28 mouse cellular contexts compared by ENCODE assay signal in genomic region chr8:87230096-87230495, GRCm38 (mm10).
A peak's percentile ranks its signal among the peaks of the same experiment; 100 is the strongest.
DNase-seq lines count a peak whose midpoint lies in the region; ATAC-seq and TF ChIP-seq lines count a peak whose summit lies in the region.
"Had no signal": no experiment of that assay in that cellular context is flagged by ENCODE, and none has a peak within 500 bp of the region (broad histone marks: within the 10 kb centered on the region; RNA-seq: fewer than 3 reads in every experiment).

No protein-coding gene starts in this region.

- TF ChIP-seq CTCF in cerebellum, adult 2 months (IDR thresholded peaks at IDR 0.05; ENCODE audit: borderline replicate concordance, insufficient read depth, low read depth, low read length), result no peak

- H3K9ac ChIP-seq in midbrain, embryonic 13.5 days (replicated peaks), result no peak overlapping the region
- H3K9ac ChIP-seq: embryonic facial prominence, embryonic 13.5 days; forebrain, embryonic 12.5 days; forebrain, embryonic 15.5 days; heart, embryonic 12.5 days; heart, embryonic 15.5 days; hindbrain, embryonic 15.5 days had no signal

- no peak for ATAC-seq in midbrain, embryonic 13.5 days
- ATAC-seq: forebrain, embryonic 15.5 days; inflammation-experienced regulatory T-cells, adult 6 months; intestine, embryonic 16.5 days; Patski had no signal

- peak overlapping the region; percentile 94 for H3K27ac ChIP-seq in cerebellum, adult 2 months (ENCODE audit: insufficient read depth, low read length)
- H3K27ac ChIP-seq in midbrain, embryonic 10.5 days (replicated peaks), result peak overlapping the region; percentile 60
- H3K27ac ChIP-seq in midbrain, embryonic 13.5 days, result no peak overlapping the region
- H3K27ac ChIP-seq: embryonic facial prominence, embryonic 10.5 days; embryonic facial prominence, embryonic 13.5 days; forebrain, embryonic 12.5 days; forebrain, embryonic 15.5 days; heart, embryonic 15.5 days; hindbrain, embryonic 15.5 days had no signal

- no peak for TF ChIP-seq POLR2A in cerebellum, adult 2 months (IDR thresholded peaks at IDR 0.05; ENCODE audit: borderline replicate concordance, insufficient read depth, low read length)

- no peaks in the 10 kb centered on the region for H3K9me3 ChIP-seq in midbrain, embryonic 10.5 days (replicated peaks)
- H3K9me3 ChIP-seq in midbrain, embryonic 13.5 days, result no peaks in the 10 kb centered on the region
- H3K9me3 ChIP-seq: embryonic facial prominence, embryonic 10.5 days; embryonic facial prominence, embryonic 13.5 days; forebrain, embryonic 12.5 days; forebrain, embryonic 15.5 days; heart, embryonic 12.5 days; heart, embryonic 15.5 days; hindbrain, embryonic 15.5 days had no signal

- no peak overlapping the region for H3K4me2 ChIP-seq in midbrain, embryonic 13.5 days (replicated peaks)
- H3K4me2 ChIP-seq: embryonic facial prominence, embryonic 13.5 days; forebrain, embryonic 12.5 days; forebrain, embryonic 15.5 days; heart, embryonic 12.5 days; heart, embryonic 15.5 days; hindbrain, embryonic 15.5 days had no signal

- 25% methylated on average over 4 of the region's 4 CpGs for WGBS in cerebellum, adult 2 months
- 85% methylated on average over 4 of the region's 4 CpGs for WGBS in midbrain, embryonic 10.5 days
- WGBS in midbrain, embryonic 13.5 days, result 89% methylated on average over 4 of the region's 4 CpGs

- peaks cover 71% of the 10 kb centered on the region for H3K4me1 ChIP-seq in cerebellum, adult 2 months (ENCODE audit: control insufficient read depth, insufficient read depth, low read length)
- H3K4me1 ChIP-seq in midbrain, embryonic 10.5 days, result peaks cover 52% of the 10 kb centered on the region
- H3K4me1 ChIP-seq in midbrain, embryonic 13.5 days (replicated peaks), result peaks cover 46% of the 10 kb centered on the region
- H3K4me1 ChIP-seq: heart, embryonic 15.5 days had no signal

- no peaks in the 10 kb centered on the region for H3K36me3 ChIP-seq in midbrain, embryonic 10.5 days
- no peaks in the 10 kb centered on the region for H3K36me3 ChIP-seq in midbrain, embryonic 13.5 days
- H3K36me3 ChIP-seq: embryonic facial prominence, embryonic 10.5 days; embryonic facial prominence, embryonic 13.5 days; forebrain, embryonic 12.5 days; forebrain, embryonic 15.5 days; G1E; heart, embryonic 12.5 days; heart, embryonic 15.5 days; hindbrain, embryonic 15.5 days had no signal

- DNase-seq in cerebellum, adult 2 months, result peak; percentile 54 to 60
- no peak for DNase-seq in cerebellum, adult 18-20 months
- peak; percentile 55 to 61 for DNase-seq in cerebellum, postnatal 10 days
- DNase-seq in cerebellum, postnatal 4 days (ENCODE audit: low spot score in 2 of 2), result no peak
- no peak for DNase-seq in midbrain, embryonic 10.5 days (ENCODE audit: low spot score)
- peak; percentile 35 for DNase-seq in brain, adult 2 months (ENCODE audit: low read depth, low spot score)
- DNase-seq: adrenal gland, postnatal 10 days; adrenal gland, postnatal 36 days; B cell, adult 2 months; embryo, embryonic 11 days; gastrocnemius, postnatal 25 days; heart, adult 18-20 months; heart, postnatal 10 days; heart, postnatal 36 days; kidney, adult 18-20 months had no signal

- no peak overlapping the region for H3K4me3 ChIP-seq in cerebellum, adult 2 months (replicated peaks; ENCODE audit: insufficient read depth, low read depth, low read length)
- H3K4me3 ChIP-seq in midbrain, embryonic 10.5 days, result no peak overlapping the region
- H3K4me3 ChIP-seq in midbrain, embryonic 13.5 days (replicated peaks), result no peak overlapping the region
- H3K4me3 ChIP-seq: embryonic facial prominence, embryonic 10.5 days; embryonic facial prominence, embryonic 13.5 days; erythroblast, embryonic 14.5 days; forebrain, embryonic 12.5 days; forebrain, embryonic 15.5 days; heart, embryonic 12.5 days; heart, embryonic 15.5 days; hindbrain, embryonic 15.5 days had no signal

- no peaks in the 10 kb centered on the region for H3K27me3 ChIP-seq in cerebellum, adult 2 months (ENCODE audit: control insufficient read depth, insufficient read depth, low read length)
- peaks cover 44% of the 10 kb centered on the region for H3K27me3 ChIP-seq in midbrain, embryonic 10.5 days (ENCODE audit: low read depth, poor library complexity, severe bottlenecking)
- H3K27me3 ChIP-seq in midbrain, embryonic 13.5 days, result peaks cover 4% of the 10 kb centered on the region; the same call in 1 of the 2 replicates
- H3K27me3 ChIP-seq: forebrain, embryonic 15.5 days; heart, embryonic 15.5 days; hindbrain, embryonic 15.5 days had no signal

Comparison
In these comparisons a context has a peak if more than half of its experiments do, and no peak if none do; other contexts are left out.
1. DNase-seq: peak in cerebellum, adult 2 months (2 of 2), cerebellum, postnatal 10 days (2 of 2) and brain, adult 2 months (single experiment); none in cerebellum, adult 18-20 months (0 of 2), cerebellum, postnatal 4 days (0 of 2) and midbrain, embryonic 10.5 days (single experiment).